Mouse (Mus musculus) urinary bladder, adult 2 months (tissue): ENCODE results near the gene Cngb1. TPM values are rescaled to one million over a fixed set of nuclear protein-coding genes. Genes with fewer than 3 reads are reported as not detected.

Source experiments
- DNase-seq: peaks from one replicate; pipeline ENCODE4 v3.0.0; 2022; ENCODE audit warnings: low spot score
- polyA plus RNA-seq: library from polyadenylated mRNA; depleted of rRNA; stranded (reverse); fragments of >200 nt; gene quantifications from 2 replicates; pipeline ENCODE4 v1.2.3, GENCODE M21; 2012; rRNA removed

Gene Cngb1
- polyA plus RNA-seq, 1 experiment: 1.5 TPM

DNA sequence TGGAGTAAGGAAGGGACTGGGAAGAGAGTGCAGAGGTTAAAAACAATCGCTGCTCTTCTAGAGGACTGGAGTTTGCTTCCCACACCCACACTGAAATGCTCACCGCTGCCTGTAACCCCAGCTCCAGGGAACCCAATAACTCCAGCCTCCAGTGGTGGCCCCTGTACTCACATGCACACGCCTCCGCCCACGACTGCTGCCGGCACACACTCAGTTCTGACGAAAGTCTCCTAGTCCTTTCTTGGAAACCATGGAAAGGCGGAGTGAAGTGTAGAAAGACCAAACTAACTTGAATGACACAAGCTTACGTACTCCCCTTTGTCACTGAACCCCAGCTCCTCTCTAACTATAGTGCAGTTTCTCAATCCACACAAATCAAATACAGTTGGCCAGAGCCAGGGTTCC is 106.4 kb downstream of the Cngb1 start:
- no peak for DNase-seq

- DNase-seq: no peak
Observed at GRCm38 (mm10) chr8:95195728-95196127, 110.7 kb downstream of the Cngb1 start.

GRCm38 (mm10) chr8:95191497-95192175 is 114.7 kb downstream of the Cngb1 start:
- no peak for DNase-seq

Other genes with a start within 250 kb of the Cngb1 start
- gene Katnb1, start 225.4 kb downstream of the Cngb1 start, polyA plus RNA-seq: 12.7 and 13.5 TPM in 2 replicates
- 39.1 and 45.2 TPM in 2 replicates for gene Kifc3, start 103.8 kb downstream of the Cngb1 start, polyA plus RNA-seq
- gene Tepp, start 4.0 kb upstream of the Cngb1 start, polyA plus RNA-seq: 1.7 and 3.3 TPM in 2 replicates
- 6.8 and 7.9 TPM in 2 replicates for gene Zfp319, start 25.4 kb upstream of the Cngb1 start, polyA plus RNA-seq
- gene Usb1, start 25.7 kb upstream of the Cngb1 start, polyA plus RNA-seq: 34.5 and 43.1 TPM in 2 replicates
- 17.1 and 27.3 TPM in 2 replicates for gene Mmp15, start 45.7 kb upstream of the Cngb1 start, polyA plus RNA-seq
- gene Cfap20, start 128.3 kb upstream of the Cngb1 start, polyA plus RNA-seq: 62.3 and 86.8 TPM in 2 replicates
- 38.6 and 44.3 TPM in 2 replicates for gene Csnk2a2, start 183.5 kb upstream of the Cngb1 start, polyA plus RNA-seq
- gene Ccdc113, start 227.5 kb upstream of the Cngb1 start, polyA plus RNA-seq: 0.96 and 1.2 TPM in 2 replicates